Mouse (Mus musculus) kidney, embryonic 16.5 days (tissue): Measurements from ENCODE around the gene Lrp2. TPM values are rescaled to one million over a fixed set of nuclear protein-coding genes. Genes with fewer than 3 reads are reported as not detected.
A peak's percentile ranks its signal among the peaks of the same experiment; 100 is the strongest.

Experiments
- ATAC-seq: fragments of 200-750 bp; cut with Nextera tagmentation; 2 replicates; pipeline ENCODE4 v1.8.0; 2017; ENCODE audit warnings: moderate TSS enrichment; ENCODE audit not compliant: low FRiP score, low TSS enrichment
- H3K27ac ChIP-seq: fragments of 300-500 bp; sonication (generic); 2 replicates; pipeline ENCODE4 v1.5.1; 2014; ENCODE audit warnings: low read length
- H3K27me3 ChIP-seq: fragments of 300-500 bp; sonication (generic); 2 replicates; pipeline ENCODE4 v1.6.1; 2014; ENCODE audit warnings: low read length, control low read depth, mixed read lengths; ENCODE audit not compliant: insufficient read depth
- H3K36me3 ChIP-seq: fragments of 300-500 bp; sonication (generic); 2 replicates; pipeline ENCODE4 v1.6.1; 2014; ENCODE audit warnings: low read length, control low read depth, mixed read lengths; ENCODE audit not compliant: insufficient read depth
- H3K4me1 ChIP-seq: fragments of 300-500 bp; sonication (generic); 2 replicates; pipeline ENCODE4 v1.6.1; 2014; ENCODE audit warnings: low read length, control low read depth, mixed read lengths; ENCODE audit not compliant: insufficient read depth
- H3K4me2 ChIP-seq: fragments of 300-500 bp; sonication (generic); replicated peaks from 2 replicates; pipeline ENCODE4 v1.6.1; 2014; ENCODE audit warnings: low read depth, low read length
- H3K4me3 ChIP-seq: fragments of 300-500 bp; sonication (generic); 2 replicates; pipeline ENCODE4 v1.5.1; 2014; ENCODE audit warnings: mild to moderate bottlenecking, low read length
- H3K9ac ChIP-seq: fragments of 300-500 bp; sonication (generic); replicated peaks from 2 replicates; pipeline ENCODE4 v1.6.1; 2014; ENCODE audit warnings: low read length
- H3K9me3 ChIP-seq: fragments of 300-500 bp; sonication (generic); 2 replicates; pipeline ENCODE4 v1.6.1; 2016; ENCODE audit warnings: low read length, control low read depth
- WGBS: fragments of 180-500 bp; shearing (Covaris S2); extraction: QIAGEN DNeasy Blood & Tissue Kit; methylation state at CpG from one replicate; pipeline ENCODE4 v1.1.7; 2014; 5-methylcytosine and 5-hydroxymethylcytosine counted together
- polyA plus RNA-seq: library from polyadenylated mRNA; unstranded; fragments of >200 nt; fragmentation: Nextera tagmentation; extraction: Ambion mirVana; gene quantifications from 2 replicates; pipeline ENCODE4 v1.2.1, GENCODE M21; 2015

Lrp2 gene
- polyA plus RNA-seq, 1 experiment from 2014 or later = 23.0 TPM

DNA sequence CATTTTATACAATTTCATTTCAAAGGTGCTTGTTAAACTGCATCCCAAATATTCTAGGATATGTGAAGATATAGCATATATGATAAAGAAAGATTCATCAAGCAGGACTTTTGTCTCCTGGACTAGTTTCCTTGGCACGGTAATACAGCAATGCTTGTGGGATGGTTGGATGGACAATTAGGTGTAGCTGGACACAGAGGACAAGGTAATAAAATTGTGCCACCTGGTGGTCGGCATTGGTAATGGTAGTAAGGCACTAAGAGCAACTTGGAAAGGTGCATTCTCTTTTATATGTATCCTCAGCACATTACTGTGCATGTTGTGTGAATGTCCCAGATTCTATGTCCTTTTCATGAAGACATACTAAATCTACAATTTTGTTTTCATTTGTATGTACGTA is 157.7 kb downstream of the Lrp2 start:
- Histone ChIP-seq H3K27me3 (no peaks in the 10 kb centered on the region), H3K4me2 (no peak overlapping the region), H3K4me1 (no peaks in the 10 kb centered on the region), H3K9me3 (no peaks in the 10 kb centered on the region), H3K36me3 (no peaks in the 10 kb centered on the region), H3K27ac (no peak overlapping the region), H3K9ac (no peak overlapping the region), H3K4me3 (no peak overlapping the region)
- peak; percentile 74; the same call in 1 of the 2 replicates for ATAC-seq
- 30% methylated on average over 3 of the region's 3 CpGs for WGBS

DNA sequence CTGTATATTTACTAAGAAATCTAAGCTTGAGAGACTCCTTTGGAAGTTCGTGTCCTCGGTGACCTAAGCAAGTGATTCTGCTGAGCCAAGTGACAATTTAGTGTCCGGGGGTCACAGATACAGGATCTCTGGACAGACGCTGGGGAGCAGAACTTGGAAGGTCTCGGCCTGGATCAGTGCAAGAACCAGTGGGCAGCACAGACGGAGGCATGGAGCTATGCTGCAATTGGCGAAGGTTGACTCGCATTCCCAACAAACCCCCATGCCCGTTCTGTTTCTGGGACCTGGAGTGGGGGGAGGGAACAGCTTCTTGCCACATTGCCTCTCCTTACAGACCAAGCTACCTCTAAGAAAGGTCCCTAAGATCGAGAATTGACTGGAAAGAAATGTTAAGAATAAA is 158.7 kb downstream of the Lrp2 start:
- Histone ChIP-seq H3K4me1 (no peaks in the 10 kb centered on the region), H3K4me2 (no peak overlapping the region), H3K9me3 (no peaks in the 10 kb centered on the region), H3K27me3 (no peaks in the 10 kb centered on the region), H3K27ac (no peak overlapping the region), H3K36me3 (no peaks in the 10 kb centered on the region), H3K4me3 (no peak overlapping the region), H3K9ac (no peak overlapping the region)
- ATAC-seq = no peak
- 82% methylated on average over 10 of the region's 10 CpGs for WGBS

DNA sequence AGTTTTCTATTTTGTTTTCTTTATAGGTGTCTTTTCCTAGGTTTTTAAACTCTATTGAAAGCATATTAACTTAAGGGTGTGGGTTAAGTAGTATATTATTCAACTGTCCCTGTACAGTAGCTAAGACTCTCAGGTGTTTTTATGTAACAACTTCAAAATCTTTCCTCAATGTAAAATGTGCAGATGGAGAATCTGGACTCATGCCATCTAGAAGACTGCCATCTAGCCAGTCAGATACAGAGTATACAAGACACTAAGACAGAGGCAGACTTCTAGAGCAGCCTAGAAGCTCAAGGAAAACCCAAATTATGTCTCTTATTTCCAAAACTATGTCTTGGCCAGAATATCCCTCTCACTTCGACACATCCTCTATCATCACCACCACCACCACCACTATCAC is 159.8 kb downstream of the Lrp2 start:
- H3K4me1 ChIP-seq = no peaks in the 10 kb centered on the region
- H3K9me3 ChIP-seq = no peaks in the 10 kb centered on the region
- H3K9ac ChIP-seq = no peak overlapping the region
- 88% methylated on average over 1 of the region's 1 CpGs for WGBS
- H3K27me3 ChIP-seq = no peaks in the 10 kb centered on the region
- ATAC-seq = no peak
- H3K36me3 ChIP-seq = no peaks in the 10 kb centered on the region
- H3K4me3 ChIP-seq = no peak overlapping the region
- no peak overlapping the region for H3K4me2 ChIP-seq
- no peak overlapping the region for H3K27ac ChIP-seq

DNA sequence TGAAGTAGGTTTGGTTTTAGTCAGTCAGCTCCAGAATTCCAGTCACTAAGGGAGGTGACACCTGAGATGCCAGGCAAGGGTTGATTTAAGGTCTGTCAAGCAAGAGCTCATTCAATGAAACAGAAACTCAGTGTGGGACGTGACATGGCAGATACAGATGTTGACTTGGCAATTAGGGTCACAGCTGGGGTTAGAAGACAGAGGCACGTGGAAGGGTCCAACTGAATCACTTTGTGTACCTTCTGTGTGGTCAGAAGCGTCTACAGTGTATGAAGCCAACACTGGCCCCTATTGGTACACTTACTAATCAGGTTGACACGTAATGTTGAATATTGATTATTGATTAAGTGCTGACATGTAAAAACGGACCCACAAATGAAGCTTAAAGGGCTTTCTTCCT is 161.0 kb downstream of the Lrp2 start:
- no peak overlapping the region for H3K4me3 ChIP-seq
- no peak overlapping the region for H3K9ac ChIP-seq
- H3K4me1 ChIP-seq = no peaks in the 10 kb centered on the region
- no peak for ATAC-seq
- H3K9me3 ChIP-seq = no peaks in the 10 kb centered on the region
- 51% methylated on average over 5 of the region's 5 CpGs for WGBS
- H3K4me2 ChIP-seq = no peak overlapping the region
- no peaks in the 10 kb centered on the region for H3K36me3 ChIP-seq
- H3K27ac ChIP-seq = no peak overlapping the region
- no peaks in the 10 kb centered on the region for H3K27me3 ChIP-seq

DNA sequence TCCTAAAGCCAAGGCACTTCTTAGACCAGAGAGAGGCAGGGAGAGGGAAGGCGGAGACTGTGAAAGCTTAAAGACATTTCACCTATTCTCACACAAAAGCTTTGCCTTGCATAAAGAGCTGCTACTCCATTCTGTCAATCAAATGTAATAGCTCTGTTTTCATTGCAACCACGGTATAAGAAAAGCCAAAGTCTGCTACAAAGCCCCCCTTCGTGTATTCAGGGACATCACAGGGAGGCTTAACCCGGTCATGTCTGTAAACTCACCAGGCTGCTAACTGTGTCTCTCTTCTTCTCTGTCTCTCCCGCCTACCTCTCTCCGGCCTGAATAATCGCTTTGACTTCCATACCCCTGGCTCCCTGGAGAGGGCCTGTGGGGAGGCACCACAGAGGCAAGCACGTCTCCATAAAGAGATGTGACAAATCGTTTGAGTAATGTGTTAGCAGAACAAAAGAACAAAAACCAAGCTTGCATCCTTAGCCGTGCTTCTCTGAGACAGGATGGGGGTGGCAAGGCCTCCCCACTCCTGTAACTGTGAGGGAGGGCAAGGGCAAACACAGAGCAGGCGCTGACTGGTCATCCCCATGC is 167.5 kb downstream of the Lrp2 start:
- Histone ChIP-seq H3K4me1 (peaks cover 6% of the 10 kb centered on the region; the same call in 1 of the 2 replicates), H3K4me3 (no peak overlapping the region), H3K27ac (no peak overlapping the region), H3K27me3 (no peaks in the 10 kb centered on the region), H3K4me2 (no peak overlapping the region), H3K9ac (no peak overlapping the region), H3K36me3 (no peaks in the 10 kb centered on the region), H3K9me3 (no peaks in the 10 kb centered on the region)
- no peak for ATAC-seq
- 22% methylated on average over 11 of the region's 11 CpGs for WGBS

DNA sequence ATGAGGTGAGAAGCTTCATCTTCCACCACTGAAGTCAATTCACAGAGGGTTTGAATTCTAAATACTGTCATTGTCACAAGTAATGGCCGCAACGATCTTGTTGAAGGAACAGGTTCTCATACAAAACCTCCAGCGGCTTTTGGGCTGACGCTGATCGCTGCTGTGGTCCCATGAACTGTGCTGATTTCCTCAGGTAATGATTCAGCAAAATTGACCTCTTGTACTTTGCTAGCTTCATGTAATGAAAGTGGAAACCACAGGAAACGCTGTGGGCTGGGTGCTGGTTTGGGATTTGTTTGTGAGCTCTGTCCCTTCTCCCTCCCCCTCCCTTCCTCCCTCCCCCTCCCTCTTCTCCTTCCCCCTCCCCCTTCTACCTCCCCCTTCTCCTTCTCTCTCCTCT is 170.8 kb downstream of the Lrp2 start:
- 84% methylated on average over 6 of the region's 6 CpGs for WGBS
- Histone ChIP-seq H3K4me1 (peaks cover 6% of the 10 kb centered on the region; the same call in 1 of the 2 replicates), H3K9ac (no peak overlapping the region), H3K27ac (no peak overlapping the region), H3K9me3 (no peaks in the 10 kb centered on the region), H3K4me2 (no peak overlapping the region), H3K36me3 (no peaks in the 10 kb centered on the region), H3K4me3 (no peak overlapping the region), H3K27me3 (no peaks in the 10 kb centered on the region)
- ATAC-seq = no peak

DNA sequence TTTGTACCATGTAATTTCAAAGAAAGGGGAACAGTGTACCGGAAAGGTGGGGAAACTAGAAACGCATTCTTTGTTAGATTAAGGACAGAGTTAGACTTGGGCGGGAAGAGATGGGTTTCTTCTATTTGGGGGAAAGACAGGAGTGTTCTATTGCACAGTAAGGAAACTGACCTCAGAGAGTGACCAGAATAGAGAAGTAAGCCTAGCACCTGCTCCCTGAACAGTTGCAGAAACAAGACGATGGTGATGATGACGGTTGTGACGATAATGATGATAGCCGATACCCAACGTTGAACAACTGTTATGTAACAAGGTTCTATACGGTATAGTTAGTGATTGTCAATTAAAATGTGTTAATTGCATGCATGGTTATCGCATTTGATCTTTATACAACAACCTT is 171.3 kb downstream of the Lrp2 start:
- Histone ChIP-seq H3K9me3 (no peaks in the 10 kb centered on the region), H3K9ac (no peak overlapping the region), H3K4me1 (peaks cover 6% of the 10 kb centered on the region; the same call in 1 of the 2 replicates), H3K4me2 (no peak overlapping the region), H3K36me3 (no peaks in the 10 kb centered on the region), H3K27me3 (no peaks in the 10 kb centered on the region), H3K4me3 (no peak overlapping the region), H3K27ac (no peak overlapping the region)
- no peak for ATAC-seq
- WGBS = 92% methylated on average over 10 of the region's 10 CpGs

DNA sequence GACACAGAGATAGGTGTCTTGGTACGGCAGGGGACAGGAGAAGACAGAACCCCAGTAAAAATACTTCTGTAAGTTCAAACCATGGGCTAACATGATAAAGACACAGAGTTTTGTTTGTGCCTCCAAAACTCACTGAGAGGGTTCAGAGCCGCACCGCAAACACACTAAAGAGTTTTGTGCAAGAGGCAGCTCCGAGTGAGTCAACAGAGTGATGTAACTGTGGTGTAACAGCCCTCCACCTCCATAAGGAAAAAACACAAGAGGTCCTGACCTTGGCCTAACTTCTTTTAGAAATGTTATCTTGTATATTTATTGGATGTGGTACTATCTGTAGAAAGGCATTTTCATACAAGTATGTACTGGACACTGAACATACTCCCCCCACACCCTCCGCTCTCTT is 180.2 kb downstream of the Lrp2 start:
- WGBS = 91% methylated on average over 5 of the region's 5 CpGs
- ATAC-seq = no peak
- no peak overlapping the region for H3K27ac ChIP-seq
- H3K36me3 ChIP-seq = no peaks in the 10 kb centered on the region
- no peak overlapping the region for H3K4me3 ChIP-seq
- H3K9me3 ChIP-seq = no peaks in the 10 kb centered on the region
- H3K4me2 ChIP-seq = no peak overlapping the region
- no peak overlapping the region for H3K9ac ChIP-seq
- no peaks in the 10 kb centered on the region for H3K4me1 ChIP-seq
- H3K27me3 ChIP-seq = no peaks in the 10 kb centered on the region

DNA sequence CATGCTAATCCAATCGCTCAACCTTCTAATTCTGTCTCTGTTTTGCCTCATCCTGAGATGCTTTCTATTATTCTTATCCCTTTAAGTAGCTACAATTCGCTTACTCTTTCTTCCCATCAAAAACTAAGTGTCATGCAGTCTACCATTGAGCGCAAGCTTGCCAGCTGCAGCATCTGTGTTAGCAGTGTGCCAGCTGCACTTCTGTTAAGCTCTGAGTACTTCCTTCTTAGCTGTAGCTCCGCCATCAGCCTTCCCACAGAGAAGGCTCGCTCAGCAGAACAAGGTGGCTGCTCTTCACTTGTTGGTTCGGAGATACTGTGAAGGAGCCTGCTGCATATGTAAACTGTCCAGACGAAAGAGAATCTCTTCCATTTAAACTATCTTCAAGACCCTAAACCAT is 183.6 kb downstream of the Lrp2 start:
- Histone ChIP-seq H3K9me3 (no peaks in the 10 kb centered on the region), H3K4me2 (no peak overlapping the region), H3K27me3 (no peaks in the 10 kb centered on the region), H3K27ac (no peak overlapping the region), H3K4me3 (no peak overlapping the region), H3K9ac (no peak overlapping the region), H3K4me1 (no peaks in the 10 kb centered on the region), H3K36me3 (no peaks in the 10 kb centered on the region)
- no peak for ATAC-seq
- 90% methylated on average over 7 of the region's 7 CpGs for WGBS

DNA sequence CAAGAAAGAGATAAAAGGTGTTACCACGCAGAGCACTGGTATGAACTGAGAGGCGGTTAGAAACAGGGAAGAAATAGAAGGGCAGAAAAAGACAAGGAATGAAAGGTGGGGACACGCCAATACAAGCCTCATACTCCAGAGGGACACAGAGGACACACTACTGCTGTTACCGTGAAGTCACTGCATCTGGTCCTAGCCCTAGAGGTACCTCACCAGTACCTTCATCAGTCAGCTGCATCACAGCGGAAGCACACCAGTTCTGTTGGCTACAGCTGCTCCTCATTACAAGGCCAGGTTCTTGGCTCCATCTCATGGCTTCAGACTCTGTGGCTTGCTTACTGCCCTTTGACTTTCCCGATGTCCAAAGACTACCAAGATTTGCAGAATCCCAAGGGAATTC is 184.0 kb downstream of the Lrp2 start:
- Histone ChIP-seq H3K4me3 (no peak overlapping the region), H3K36me3 (no peaks in the 10 kb centered on the region), H3K9me3 (no peaks in the 10 kb centered on the region), H3K4me2 (no peak overlapping the region), H3K4me1 (no peaks in the 10 kb centered on the region), H3K27me3 (no peaks in the 10 kb centered on the region), H3K9ac (no peak overlapping the region), H3K27ac (no peak overlapping the region)
- 92% methylated on average over 6 of the region's 6 CpGs for WGBS
- no peak for ATAC-seq
